Mouse (Mus musculus) heart, postnatal 36 days (tissue): Measurements from ENCODE around the gene Tmem129. TPM values are rescaled to one million over a fixed set of nuclear protein-coding genes. Genes with fewer than 3 reads are reported as not detected.

ENCODE experiments used
- DNase-seq, 2 experiments: peaks; one replicate each; pipeline ENCODE4 v3.0.0; 2021 to 2022
- intact Hi-C: fragments of 180-260 bp; cut with DNase I; formaldehyde crosslinking; loops from one replicate; pipeline ENCODE4 v1.15.1; 2025
- total RNA-seq, 2 experiments: library from RNA; stranded (reverse); gene quantifications; 2 replicates each; pipeline ENCODE4 v1.2.3; 2021

Gene Tmem129
- total RNA-seq, 2 experiments from 2014 or later: 20.8 to 21.0 TPM

DNA sequence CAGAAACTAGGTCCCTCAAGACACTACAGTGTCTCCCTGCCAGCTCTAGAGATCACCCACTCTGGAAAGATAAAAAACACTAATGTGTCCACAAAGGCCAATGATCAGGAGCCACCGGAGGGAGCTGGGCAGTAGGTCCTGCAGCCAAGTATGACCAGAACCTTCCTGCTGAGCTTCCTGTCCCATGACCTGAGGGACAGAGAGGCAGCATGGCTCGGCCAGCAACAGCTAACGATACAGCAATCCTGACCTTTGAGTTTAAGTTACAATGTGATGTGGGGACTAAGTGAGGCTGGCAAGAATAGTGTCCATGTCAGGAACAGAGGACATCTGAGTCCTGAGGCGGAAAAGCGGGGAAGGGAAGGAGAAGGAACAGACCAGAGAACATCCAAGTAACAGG, 52.9 kb downstream of the Tmem129 start:
- intact Hi-C loops: no loop called here
- no peak for DNase-seq

Other genes starting within 250 kb of the Tmem129 start
- gene Nkx1-1, start 224.4 kb downstream of the Tmem129 start, total RNA-seq: not detected
- 10 to 100 TPM; 25.9 to 28.7 TPM for gene Fam53a, start 28.8 kb downstream of the Tmem129 start, total RNA-seq
- gene Gm9903, start 28.5 kb downstream of the Tmem129 start, total RNA-seq: under 1 TPM; 0.39 to 0.84 TPM
- 10 to 100 TPM; 13.1 to 13.7 TPM for gene Slbp, start 5.8 kb downstream of the Tmem129 start, total RNA-seq
- gene Tacc3, start 288 bp downstream of the Tmem129 start, total RNA-seq: 1 to 10 TPM; 2.0 to 2.2 TPM
- gene Fgfr3, start 63.3 kb upstream of the Tmem129 start, total RNA-seq: 1 to 10 TPM; 6.2 to 9.6 TPM
- gene Letm1, start 124.4 kb upstream of the Tmem129 start, total RNA-seq: 100 to 1,000 TPM; 134 to 161 TPM
- gene Nsd2, start 162.3 kb upstream of the Tmem129 start, total RNA-seq: 10 to 100 TPM; 23.1 to 23.2 TPM